11 mouse cellular contexts compared by ENCODE assay signal in the genomic region with DNA sequence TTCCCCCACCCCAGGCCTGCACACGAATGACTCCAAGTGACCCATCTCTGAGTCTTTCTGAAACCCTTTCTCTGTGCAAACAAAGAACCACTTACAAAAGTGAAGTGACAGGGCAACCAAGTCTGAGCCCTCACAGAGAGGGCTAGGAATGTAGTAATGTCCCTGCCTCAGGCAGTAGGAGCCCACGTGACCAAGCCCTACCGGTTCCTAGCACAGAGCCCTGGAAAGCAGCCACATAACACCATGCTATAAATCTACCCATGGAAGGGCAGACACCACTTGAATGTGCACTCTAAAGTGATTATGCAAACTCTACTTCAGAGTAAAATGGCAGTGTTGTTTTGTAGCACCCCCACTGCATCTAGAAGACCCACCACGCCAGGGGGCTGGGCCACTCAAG. TPM values are rescaled to one million over a fixed set of nuclear protein-coding genes. Genes with fewer than 3 reads are reported as not detected.
DNase-seq lines count a peak whose midpoint lies in the region; ATAC-seq and TF ChIP-seq lines count a peak whose summit lies in the region.
"Had no signal": no experiment of that assay in that cellular context is flagged by ENCODE, and none has a peak within 500 bp of the region (broad histone marks: within the 10 kb centered on the region; RNA-seq: fewer than 3 reads in every experiment).

No protein-coding gene starts in this region.

- peaks cover 30% of the 10 kb centered on the region for H3K36me3 ChIP-seq in liver, embryonic 11.5 days (ENCODE audit: control insufficient read depth, insufficient read depth, low read length)
- H3K36me3 ChIP-seq in liver, postnatal 0 days (replicated peaks; ENCODE audit: insufficient read depth, low read length): peaks cover 19% of the 10 kb centered on the region
- H3K36me3 ChIP-seq in embryonic facial prominence, embryonic 13.5 days: peaks cover 76% of the 10 kb centered on the region
- H3K36me3 ChIP-seq in limb, embryonic 14.5 days (ENCODE audit: control insufficient read depth, insufficient read depth, low read length): peaks cover 66% of the 10 kb centered on the region
- H3K36me3 ChIP-seq in small intestine, adult 2 months (ENCODE audit: control insufficient read depth, insufficient read depth, low read length): peaks cover 9% of the 10 kb centered on the region

- no peak overlapping the region; the same call in 1 of the 2 replicates for H3K27ac ChIP-seq in liver, embryonic 11.5 days (ENCODE audit: low read depth, low read length)
- no peak overlapping the region for H3K27ac ChIP-seq in liver, postnatal 0 days (ENCODE audit: low read depth)
- no peak overlapping the region for H3K27ac ChIP-seq in embryonic facial prominence, embryonic 13.5 days
- H3K27ac ChIP-seq in limb, embryonic 14.5 days (replicated peaks; ENCODE audit: low read depth, low read length): no peak overlapping the region
- H3K27ac ChIP-seq in small intestine, adult 2 months (ENCODE audit: insufficient read depth, low read depth, low read length): peak overlapping the region; percentile 26; the same call in 1 of the 2 replicates
- H3K27ac ChIP-seq: macrophage had no signal

- no peaks in the 10 kb centered on the region for H3K27me3 ChIP-seq in liver, embryonic 11.5 days (replicated peaks; ENCODE audit: control insufficient read depth, insufficient read depth, low read length)
- H3K27me3 ChIP-seq in liver, postnatal 0 days (ENCODE audit: insufficient read depth, low read length): no peaks in the 10 kb centered on the region
- no peaks in the 10 kb centered on the region for H3K27me3 ChIP-seq in embryonic facial prominence, embryonic 13.5 days
- no peaks in the 10 kb centered on the region for H3K27me3 ChIP-seq in limb, embryonic 14.5 days (ENCODE audit: control insufficient read depth, insufficient read depth, low read length)
- H3K27me3 ChIP-seq in small intestine, adult 2 months (ENCODE audit: control insufficient read depth, insufficient read depth, low read length): no peaks in the 10 kb centered on the region

- H3K9me3 ChIP-seq in liver, embryonic 11.5 days (ENCODE audit: control insufficient read depth, low read length): no peaks in the 10 kb centered on the region
- H3K9me3 ChIP-seq in liver, postnatal 0 days (ENCODE audit: low read length): no peaks in the 10 kb centered on the region
- H3K9me3 ChIP-seq in embryonic facial prominence, embryonic 13.5 days: no peaks in the 10 kb centered on the region
- no peaks in the 10 kb centered on the region for H3K9me3 ChIP-seq in limb, embryonic 14.5 days (ENCODE audit: control insufficient read depth, low read length)

- no peak overlapping the region for H3K4me2 ChIP-seq in liver, embryonic 11.5 days
- H3K4me2 ChIP-seq in liver, postnatal 0 days (ENCODE audit: low read depth, low read length): no peak overlapping the region
- no peak overlapping the region for H3K4me2 ChIP-seq in embryonic facial prominence, embryonic 13.5 days
- H3K4me2 ChIP-seq in limb, embryonic 14.5 days (replicated peaks; ENCODE audit: low read depth, low read length, severe bottlenecking): no peak overlapping the region

- H3K4me1 ChIP-seq in liver, embryonic 11.5 days (replicated peaks; ENCODE audit: control insufficient read depth, insufficient read depth, low read length): peaks cover 21% of the 10 kb centered on the region
- peaks cover 21% of the 10 kb centered on the region for H3K4me1 ChIP-seq in liver, postnatal 0 days (ENCODE audit: insufficient read depth)
- H3K4me1 ChIP-seq in embryonic facial prominence, embryonic 13.5 days: no peaks in the 10 kb centered on the region
- no peaks in the 10 kb centered on the region for H3K4me1 ChIP-seq in limb, embryonic 14.5 days (ENCODE audit: control insufficient read depth, insufficient read depth, low read length)
- peaks cover 3% of the 10 kb centered on the region; the same call in 1 of the 2 replicates for H3K4me1 ChIP-seq in small intestine, adult 2 months (ENCODE audit: control insufficient read depth, insufficient read depth, insufficient read length, low read length)

- TF ChIP-seq CTCF in liver, postnatal 0 days (IDR thresholded peaks at IDR 0.05; ENCODE audit: low read depth): no peak
- no peak for TF ChIP-seq CTCF in small intestine, adult 2 months (IDR thresholded peaks at IDR 0.05; ENCODE audit: extremely low read depth, insufficient read length, insufficient replicate concordance, low read depth, low read length)

- TF ChIP-seq POLR2A in limb, embryonic 14.5 days (IDR thresholded peaks at IDR 0.05; ENCODE audit: borderline replicate concordance, extremely low read depth, insufficient read depth, insufficient read length): no peak
- TF ChIP-seq POLR2A in small intestine, adult 2 months (IDR thresholded peaks at IDR 0.05; ENCODE audit: low read depth, low read length): no peak

- H3K9ac ChIP-seq in liver, embryonic 11.5 days (ENCODE audit: low read depth, low read length): peak overlapping the region; percentile 25; the same call in 1 of the 2 replicates
- H3K9ac ChIP-seq in liver, postnatal 0 days (replicated peaks): no peak overlapping the region
- H3K9ac ChIP-seq in embryonic facial prominence, embryonic 13.5 days: 0 out of 2 replicates have a peak overlapping the region, but pooled peaks have one; percentile 21
- H3K9ac ChIP-seq in limb, embryonic 14.5 days (ENCODE audit: low read depth, low read length, severe bottlenecking): no peak overlapping the region

- 79% methylated on average over 4 of the region's 4 CpGs for WGBS in liver, embryonic 11.5 days
- WGBS in liver, postnatal 0 days (ENCODE audit: insufficient replicate concordance): 68% methylated on average over 4 of the region's 4 CpGs
- 36% methylated on average over 4 of the region's 4 CpGs for WGBS in embryonic facial prominence, embryonic 13.5 days
- 71% methylated on average over 4 of the region's 4 CpGs for WGBS in limb, embryonic 14.5 days
- WGBS in small intestine, adult 2 months: 80% methylated on average over 4 of the region's 4 CpGs

- no peak for DNase-seq in liver, embryonic 11.5 days (ENCODE audit: low spot score)
- no peak for DNase-seq in liver, postnatal 0 days
- peak; percentile 40 for DNase-seq in limb, embryonic 14.5 days (ENCODE audit: low spot score)
- DNase-seq in gastrocnemius, adult 8-10 months (ENCODE audit: low spot score in 2 of 2): no peak
- DNase-seq in frontal cortex, postnatal 36 days (ENCODE audit: low spot score in 2 of 2): no peak
- DNase-seq in thymus, postnatal 10 days (ENCODE audit: low spot score in 2 of 2): no peak
- DNase-seq: heart, postnatal 10 days; right cerebral cortex, postnatal 4 days had no signal

- TF ChIP-seq EP300 in liver, postnatal 0 days (IDR thresholded peaks at IDR 0.05; ENCODE audit: low read depth): no peak

- H3K4me3 ChIP-seq in liver, embryonic 11.5 days (ENCODE audit: low read depth, low read length): no peak overlapping the region
- H3K4me3 ChIP-seq in liver, postnatal 0 days (ENCODE audit: low read depth, low read length): no peak overlapping the region
- H3K4me3 ChIP-seq in embryonic facial prominence, embryonic 13.5 days: no peak overlapping the region
- no peak overlapping the region for H3K4me3 ChIP-seq in limb, embryonic 14.5 days (replicated peaks; ENCODE audit: low read length)
- H3K4me3 ChIP-seq in small intestine, adult 2 months (ENCODE audit: low read depth, low read length): no peak overlapping the region

- ATAC-seq in liver, embryonic 11.5 days (replicated peaks; ENCODE audit: low FRiP score): no peak
- no peak for ATAC-seq in liver, postnatal 0 days
- ATAC-seq in embryonic facial prominence, embryonic 13.5 days (ENCODE audit: insufficient number of reproducible peaks, insufficient read depth, low FRiP score, low TSS enrichment, low read depth): no peak
- ATAC-seq in limb, embryonic 14.5 days (ENCODE audit: low FRiP score, low read depth): peak; percentile 41; the same call in 1 of the 2 replicates

RNA-seq across cellular contexts. Expression of a gene that starts 12.9 kb away (rescaled TPM):
- polyA plus RNA-seq in liver, embryonic 11.5 days (2014; fragmentation: Nextera tagmentation; extraction: Ambion mirVana): 132 and 137 TPM in 2 replicates
- 27.6 and 33.1 TPM in 2 replicates for polyA plus RNA-seq in liver, postnatal 0 days (2015; fragmentation: Nextera tagmentation; extraction: Ambion mirVana)
- polyA plus RNA-seq in embryonic facial prominence, embryonic 13.5 days (2015; fragmentation: Nextera tagmentation; extraction: Ambion mirVana): 78.4 and 92.3 TPM in 2 replicates
- 55.6 and 72.9 TPM in 2 replicates for polyA plus RNA-seq in limb, embryonic 14.5 days (2012; rRNA removed)
- polyA plus RNA-seq in limb, embryonic 14.5 days (2014; fragmentation: Nextera tagmentation; extraction: Ambion mirVana): 77.5 and 82.5 TPM in 2 replicates
- polyA plus RNA-seq in small intestine, adult 2 months (2012; rRNA removed): 23.4 and 29.0 TPM in 2 replicates
- total RNA-seq in gastrocnemius, adult 8-10 months (2022): 10 to 100 TPM; 23.4 to 28.8 (median 24.4) TPM

RNA-seq across cellular contexts. Expression of a gene that starts 13.1 kb away (rescaled TPM):
- 5.6 and 6.6 TPM in 2 replicates for polyA plus RNA-seq in liver, embryonic 11.5 days (2014; fragmentation: Nextera tagmentation; extraction: Ambion mirVana)
- 3.8 and 4.5 TPM in 2 replicates for polyA plus RNA-seq in liver, postnatal 0 days (2015; fragmentation: Nextera tagmentation; extraction: Ambion mirVana)
- 10.5 and 14.1 TPM in 2 replicates for polyA plus RNA-seq in embryonic facial prominence, embryonic 13.5 days (2015; fragmentation: Nextera tagmentation; extraction: Ambion mirVana)
- 86.9 and 112 TPM in 2 replicates for polyA plus RNA-seq in limb, embryonic 14.5 days (2012; rRNA removed)
- 7.9 and 8.7 TPM in 2 replicates for polyA plus RNA-seq in limb, embryonic 14.5 days (2014; fragmentation: Nextera tagmentation; extraction: Ambion mirVana)
- 69.9 and 142 TPM in 2 replicates for polyA plus RNA-seq in small intestine, adult 2 months (2012; rRNA removed)
- total RNA-seq in gastrocnemius, adult 8-10 months (2022): 10 to 100 TPM; 48.2 to 53.4 (median 49.4) TPM

RNA-seq across cellular contexts. Expression of a gene that starts 18.4 kb away (rescaled TPM):
- polyA plus RNA-seq in liver, embryonic 11.5 days (2014; fragmentation: Nextera tagmentation; extraction: Ambion mirVana): 0.66 and 1.0 TPM in 2 replicates
- polyA plus RNA-seq in liver, postnatal 0 days (2015; fragmentation: Nextera tagmentation; extraction: Ambion mirVana): not detected in 2 replicates
- 2.7 and 3.1 TPM in 2 replicates for polyA plus RNA-seq in embryonic facial prominence, embryonic 13.5 days (2015; fragmentation: Nextera tagmentation; extraction: Ambion mirVana)
- polyA plus RNA-seq in limb, embryonic 14.5 days (2012; rRNA removed): 26.4 and 33.0 TPM in 2 replicates
- polyA plus RNA-seq in limb, embryonic 14.5 days (2014; fragmentation: Nextera tagmentation; extraction: Ambion mirVana): 1.3 and 1.7 TPM in 2 replicates
- polyA plus RNA-seq in small intestine, adult 2 months (2012; rRNA removed): 1.6 and 1.9 TPM in 2 replicates
- total RNA-seq in gastrocnemius, adult 8-10 months (2022): under 1 TPM; 0.13 to 0.49 (median 0.39) TPM
- polyA plus RNA-seq: macrophage had no signal

RNA-seq across cellular contexts. Expression of a gene that starts 40.7 kb away (rescaled TPM):
- 12.9 and 18.0 TPM in 2 replicates for polyA plus RNA-seq in liver, embryonic 11.5 days (2014; fragmentation: Nextera tagmentation; extraction: Ambion mirVana)
- polyA plus RNA-seq in liver, postnatal 0 days (2015; fragmentation: Nextera tagmentation; extraction: Ambion mirVana): 31.8 and 35.4 TPM in 2 replicates
- polyA plus RNA-seq in embryonic facial prominence, embryonic 13.5 days (2015; fragmentation: Nextera tagmentation; extraction: Ambion mirVana): 2.0 and 2.2 TPM in 2 replicates
- polyA plus RNA-seq in limb, embryonic 14.5 days (2012; rRNA removed): 17.2 and 23.1 TPM in 2 replicates
- polyA plus RNA-seq in limb, embryonic 14.5 days (2014; fragmentation: Nextera tagmentation; extraction: Ambion mirVana): 1.4 and 2.3 TPM in 2 replicates
- 65.5 and 261 TPM in 2 replicates for polyA plus RNA-seq in small intestine, adult 2 months (2012; rRNA removed)
- 1 to 10 TPM; 1.4 to 2.3 (median 2.0) TPM for total RNA-seq in gastrocnemius, adult 8-10 months (2022)

RNA-seq across cellular contexts. Expression of a gene that starts 53.1 kb away (rescaled TPM):
- 0.16 TPM in 1 of 2 replicates, not detected in the other for polyA plus RNA-seq in liver, embryonic 11.5 days (2014; fragmentation: Nextera tagmentation; extraction: Ambion mirVana)
- polyA plus RNA-seq in liver, postnatal 0 days (2015; fragmentation: Nextera tagmentation; extraction: Ambion mirVana): 0.29 and 0.34 TPM in 2 replicates
- polyA plus RNA-seq in embryonic facial prominence, embryonic 13.5 days (2015; fragmentation: Nextera tagmentation; extraction: Ambion mirVana): 0.24 and 0.45 TPM in 2 replicates
- polyA plus RNA-seq in limb, embryonic 14.5 days (2012; rRNA removed): 0.17 and 0.24 TPM in 2 replicates
- polyA plus RNA-seq in limb, embryonic 14.5 days (2014; fragmentation: Nextera tagmentation; extraction: Ambion mirVana): 0.17 and 0.46 TPM in 2 replicates
- polyA plus RNA-seq in small intestine, adult 2 months (2012; rRNA removed): 44.4 and 122 TPM in 2 replicates
- not detected for total RNA-seq in gastrocnemius, adult 8-10 months (2022)

Comparison
In these comparisons a context has a peak if more than half of its experiments do, and no peak if none do; other contexts are left out.
1. H3K9ac ChIP-seq: peak in liver, embryonic 11.5 days (single experiment) and embryonic facial prominence, embryonic 13.5 days (single experiment); none in liver, postnatal 0 days (single experiment) and limb, embryonic 14.5 days (single experiment).